Mouse (Mus musculus) hindbrain, embryonic 13.5 days (tissue): ENCODE results near the gene Pcdh15. TPM values are rescaled to one million over a fixed set of nuclear protein-coding genes. Genes with fewer than 3 reads are reported as not detected.
A peak's percentile ranks its signal among the peaks of the same experiment; 100 is the strongest.

Source experiments
- ATAC-seq: fragments of 200-750 bp; cut with Nextera tagmentation; 2 replicates; pipeline ENCODE4 v1.8.0; 2017; ENCODE audit warnings: moderate TSS enrichment; ENCODE audit not compliant: low FRiP score
- H3K27ac ChIP-seq: fragments of 300-500 bp; sonication (generic); 2 replicates; pipeline ENCODE4 v1.5.1; 2015; ENCODE audit warnings: inconsistent platforms, mild to moderate bottlenecking, moderate library complexity
- H3K27me3 ChIP-seq: fragments of 300-500 bp; sonication (generic); 2 replicates; pipeline ENCODE4 v1.6.1; 2015; ENCODE audit warnings: mild to moderate bottlenecking, inconsistent platforms
- H3K36me3 ChIP-seq: fragments of 300-500 bp; sonication (generic); 2 replicates; pipeline ENCODE4 v1.6.1; 2015; ENCODE audit warnings: mild to moderate bottlenecking, inconsistent platforms
- H3K4me1 ChIP-seq: fragments of 300-500 bp; sonication (generic); replicated peaks from 2 replicates; pipeline ENCODE4 v1.6.1; 2015; ENCODE audit warnings: inconsistent platforms
- H3K4me2 ChIP-seq: fragments of 300-500 bp; sonication (generic); 2 replicates; pipeline ENCODE4 v1.6.1; 2015; ENCODE audit warnings: inconsistent platforms, mild to moderate bottlenecking, moderate library complexity
- H3K4me3 ChIP-seq: fragments of 300-500 bp; sonication (generic); 2 replicates; pipeline ENCODE4 v1.5.1; 2015; ENCODE audit warnings: mild to moderate bottlenecking, inconsistent platforms
- H3K9ac ChIP-seq: fragments of 300-500 bp; sonication (generic); 2 replicates; pipeline ENCODE4 v1.6.1; 2015; ENCODE audit warnings: mild to moderate bottlenecking, inconsistent platforms
- H3K9me3 ChIP-seq: fragments of 300-500 bp; sonication (generic); 2 replicates; pipeline ENCODE4 v1.6.1; 2016; ENCODE audit warnings: inconsistent platforms
- WGBS: fragments of 180-500 bp; shearing (Covaris S2); methylation state at CpG from one replicate; pipeline ENCODE4 v1.1.7; 2015; 5-methylcytosine and 5-hydroxymethylcytosine counted together
- polyA plus RNA-seq: library from polyadenylated mRNA; unstranded; fragments of >200 nt; fragmentation: Nextera tagmentation; extraction: Ambion mirVana; gene quantifications from 2 replicates; pipeline ENCODE4 v1.2.1, GENCODE M21; 2015

Pcdh15 gene
- polyA plus RNA-seq, 1 experiment from 2014 or later, result 8.9 TPM

GRCm38 (mm10) chr10:74269637-74270269 is 1170.6 kb downstream of the Pcdh15 start:
- Histone ChIP-seq H3K36me3 (no peaks in the 10 kb centered on the region), H3K9me3 (peaks cover 7% of the 10 kb centered on the region; the same call in 1 of the 2 replicates), H3K4me1 (peaks cover 7% of the 10 kb centered on the region; the same call in 1 of the 2 replicates), H3K4me3 (no peak overlapping the region), H3K4me2 (no peak overlapping the region), H3K27ac (no peak overlapping the region), H3K9ac (no peak overlapping the region), H3K27me3 (no peaks in the 10 kb centered on the region)
- WGBS, result 51% methylated on average over 6 of the region's 6 CpGs
- no peak for ATAC-seq

- peaks cover 7% of the 10 kb centered on the region; the same call in 1 of the 2 replicates for H3K9me3 ChIP-seq
- H3K27me3 ChIP-seq, result no peaks in the 10 kb centered on the region
- H3K4me3 ChIP-seq, result no peak overlapping the region
- H3K9ac ChIP-seq, result no peak overlapping the region
- H3K27ac ChIP-seq, result no peak overlapping the region
- whole genome bisulfite sequencing, result 90% methylated on average over 5 of the region's 5 CpGs
- no peak overlapping the region for H3K4me2 ChIP-seq
- no peaks in the 10 kb centered on the region for H3K36me3 ChIP-seq
- peaks cover 7% of the 10 kb centered on the region; the same call in 1 of the 2 replicates for H3K4me1 ChIP-seq
- no peak for ATAC-seq
Observed at GRCm38 (mm10) chr10:74270894-74271293, 1171.8 kb downstream of the Pcdh15 start.

- H3K4me2 ChIP-seq, result no peak overlapping the region
- 0 out of 2 replicates have a peak, but pooled peaks have one; percentile 32 for ATAC-seq
- no peaks in the 10 kb centered on the region for H3K9me3 ChIP-seq
- WGBS, result 90% methylated on average over 2 of the region's 2 CpGs
- no peaks in the 10 kb centered on the region for H3K27me3 ChIP-seq
- H3K36me3 ChIP-seq, result no peaks in the 10 kb centered on the region
- no peak overlapping the region for H3K27ac ChIP-seq
- no peak overlapping the region for H3K4me3 ChIP-seq
- no peak overlapping the region for H3K9ac ChIP-seq
- no peaks in the 10 kb centered on the region for H3K4me1 ChIP-seq
Observed at GRCm38 (mm10) chr10:74304120-74304519, 1205.0 kb downstream of the Pcdh15 start.

- Histone ChIP-seq H3K9me3 (no peaks in the 10 kb centered on the region), H3K9ac (no peak overlapping the region), H3K27me3 (no peaks in the 10 kb centered on the region), H3K4me3 (no peak overlapping the region), H3K36me3 (no peaks in the 10 kb centered on the region), H3K4me1 (no peaks in the 10 kb centered on the region), H3K27ac (no peak overlapping the region), H3K4me2 (no peak overlapping the region)
- WGBS, result 78% methylated on average over 5 of the region's 5 CpGs
- ATAC-seq, result no peak
Observed at GRCm38 (mm10) chr10:74305439-74306158, 1206.5 kb downstream of the Pcdh15 start.

GRCm38 (mm10) chr10:74307035-74307434 is 1207.9 kb downstream of the Pcdh15 start:
- no peak for ATAC-seq
- WGBS, result 67% methylated on average over 3 of the region's 3 CpGs

GRCm38 (mm10) chr10:74316091-74316490 is 1216.9 kb downstream of the Pcdh15 start:
- H3K9me3 ChIP-seq, result no peaks in the 10 kb centered on the region
- ATAC-seq, result no peak
- no peaks in the 10 kb centered on the region for H3K36me3 ChIP-seq
- H3K4me1 ChIP-seq, result no peaks in the 10 kb centered on the region
- no peak overlapping the region for H3K9ac ChIP-seq
- no peaks in the 10 kb centered on the region for H3K27me3 ChIP-seq
- 79% methylated on average over 2 of the region's 2 CpGs for WGBS
- H3K4me2 ChIP-seq, result no peak overlapping the region
- H3K27ac ChIP-seq, result no peak overlapping the region
- H3K4me3 ChIP-seq, result no peak overlapping the region

More at GRCm38 (mm10) chr10:74307035-74307434, 1207.9 kb downstream of the Pcdh15 start:
- no peaks in the 10 kb centered on the region for H3K4me1 ChIP-seq
- H3K27ac ChIP-seq, result no peak overlapping the region
- no peaks in the 10 kb centered on the region for H3K9me3 ChIP-seq
- H3K4me2 ChIP-seq, result no peak overlapping the region
- no peaks in the 10 kb centered on the region for H3K27me3 ChIP-seq
- H3K4me3 ChIP-seq, result no peak overlapping the region
- no peaks in the 10 kb centered on the region for H3K36me3 ChIP-seq
- H3K9ac ChIP-seq, result no peak overlapping the region

GRCm38 (mm10) chr10:74335412-74335811 is 1236.3 kb downstream of the Pcdh15 start:
- Histone ChIP-seq H3K4me3 (no peak overlapping the region), H3K27ac (no peak overlapping the region), H3K9me3 (no peaks in the 10 kb centered on the region), H3K4me1 (no peaks in the 10 kb centered on the region), H3K9ac (no peak overlapping the region), H3K36me3 (no peaks in the 10 kb centered on the region), H3K4me2 (no peak overlapping the region), H3K27me3 (no peaks in the 10 kb centered on the region)
- WGBS, result 73% methylated on average over 7 of the region's 7 CpGs
- 0 out of 2 replicates have a peak, but pooled peaks have one; percentile 24 for ATAC-seq

- no peaks in the 10 kb centered on the region for H3K36me3 ChIP-seq
- H3K9ac ChIP-seq, result no peak overlapping the region
- H3K27me3 ChIP-seq, result no peaks in the 10 kb centered on the region
- ATAC-seq, result no peak
- H3K4me2 ChIP-seq, result no peak overlapping the region
- H3K9me3 ChIP-seq, result no peaks in the 10 kb centered on the region
- no peak overlapping the region for H3K4me3 ChIP-seq
- 75% methylated on average over 3 of the region's 3 CpGs for WGBS
- no peaks in the 10 kb centered on the region for H3K4me1 ChIP-seq
- H3K27ac ChIP-seq, result 0 out of 2 replicates have a peak overlapping the region, but pooled peaks have one; percentile 8
Observed at GRCm38 (mm10) chr10:74339247-74340160, 1240.4 kb downstream of the Pcdh15 start.

- ATAC-seq, result no peak
- H3K4me1 ChIP-seq, result no peaks in the 10 kb centered on the region
- no peak overlapping the region for H3K27ac ChIP-seq
- H3K27me3 ChIP-seq, result no peaks in the 10 kb centered on the region
- H3K4me3 ChIP-seq, result no peak overlapping the region
- H3K9me3 ChIP-seq, result no peaks in the 10 kb centered on the region
- 58% methylated on average over 5 of the region's 5 CpGs for WGBS
- H3K36me3 ChIP-seq, result no peaks in the 10 kb centered on the region
- no peak overlapping the region for H3K4me2 ChIP-seq
- H3K9ac ChIP-seq, result no peak overlapping the region
Observed at GRCm38 (mm10) chr10:74359526-74359925, 1260.4 kb downstream of the Pcdh15 start.

- no peak overlapping the region for H3K9ac ChIP-seq
Observed at GRCm38 (mm10) chr10:74378697-74379096, 1279.6 kb downstream of the Pcdh15 start.

GRCm38 (mm10) chr10:74379276-74380134 is 1280.4 kb downstream of the Pcdh15 start:
- Histone ChIP-seq H3K9me3 (no peaks in the 10 kb centered on the region), H3K9ac (no peak overlapping the region)
- WGBS, result 35% methylated on average over 7 of the region's 7 CpGs

More at GRCm38 (mm10) chr10:74378697-74379096, 1279.6 kb downstream of the Pcdh15 start:
- 90% methylated on average over 1 of the region's 1 CpGs for WGBS
- Histone ChIP-seq H3K4me1 (peaks cover 10% of the 10 kb centered on the region), H3K36me3 (no peaks in the 10 kb centered on the region), H3K4me3 (no peak overlapping the region), H3K27ac (no peak overlapping the region), H3K27me3 (no peaks in the 10 kb centered on the region), H3K4me2 (no peak overlapping the region), H3K9me3 (no peaks in the 10 kb centered on the region)
- ATAC-seq, result no peak

More at GRCm38 (mm10) chr10:74379276-74380134, 1280.4 kb downstream of the Pcdh15 start:
- ATAC-seq, result no peak; the same call in 1 of the 2 replicates
- Histone ChIP-seq H3K4me3 (no peak overlapping the region), H3K4me2 (no peak overlapping the region), H3K4me1 (peaks cover 10% of the 10 kb centered on the region), H3K27me3 (no peaks in the 10 kb centered on the region), H3K27ac (no peak overlapping the region), H3K36me3 (no peaks in the 10 kb centered on the region)
